Mouse (Mus musculus) Patski (cell line): Measurements from ENCODE around the gene Vps25. TPM values are rescaled to one million over a fixed set of nuclear protein-coding genes. Genes with fewer than 3 reads are reported as not detected.

Experiments
- ATAC-seq: fragments of 100-300 bp; one replicate; pipeline ENCODE4 v1.8.0; 2021
- CTCF ChIA-PET: fragments of 350-600 bp; sonication (Branson Sonifier 250); formaldehyde crosslinking; loops from one replicate; lab custom pipeline; 2022; ENCODE audit warnings: inconsistent platforms; lab: Charles Lee
- POLR2A ChIA-PET: fragments of 350-600 bp; sonication (Branson Sonifier 250); formaldehyde crosslinking; loops from one replicate; lab custom pipeline; 2022; ENCODE audit warnings: antibody characterized with exemption, inconsistent platforms; lab: Charles Lee
- DNase-seq: peaks from one replicate; pipeline ENCODE4 v3.0.0-alpha.2; 2011; ENCODE audit warnings: low read depth, low spot score
- H3K27me3 ChIP-seq: fragments of 371-371 bp; one replicate; pipeline ENCODE4 v1.5.1; 2021
- CTCF ChIP-seq: fragments of 100-300 bp; IDR thresholded peaks from one replicate; pipeline ENCODE4 v1.5.1; 2021
- in situ Hi-C: fragments of 300-500 bp; cut with MboI; formaldehyde crosslinking; loops from 3 replicates; pipeline ENCODE4 v1.11.1; 2018; ENCODE audit warnings: low pct_unique_long_range_greater_than_20kb, mixed read lengths
- polyA plus RNA-seq: library from polyadenylated mRNA; unstranded; gene quantifications from one replicate; pipeline ENCODE4 v1.2.3, GENCODE M21; 2021

Gene Vps25
- polyA plus RNA-seq, 1 experiment from 2014 or later: 104 TPM

DNA sequence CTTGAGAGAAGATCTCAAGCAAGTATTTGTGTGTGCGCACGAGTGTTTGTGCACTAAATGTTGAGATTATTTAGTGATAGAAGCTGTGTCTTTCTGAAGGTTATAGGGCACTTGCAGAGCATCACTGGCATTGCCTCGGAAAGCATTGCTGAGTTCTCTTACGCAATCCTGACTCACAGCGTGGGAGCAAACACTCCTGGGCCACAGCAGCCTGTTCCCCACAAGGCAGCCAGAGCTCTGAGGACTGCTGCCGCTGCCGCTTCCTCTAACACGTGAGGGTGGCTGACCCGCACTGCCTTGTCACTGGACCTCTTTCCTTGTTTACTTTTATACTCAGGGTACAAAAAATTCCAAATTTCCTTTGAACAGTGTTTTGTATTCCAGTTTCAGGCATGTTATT, 33.8 kb downstream of the Vps25 start:
- in situ Hi-C loops: no loop called here
- H3K27me3 ChIP-seq: no peaks in the 10 kb centered on the region
- ATAC-seq: no peak
- CTCF ChIA-PET: no interaction called here
- no peak for TF ChIP-seq CTCF
- DNase-seq: peak; percentile 13
- POLR2A ChIA-PET: interaction anchor here (1.2 kb wide), 1 partner anchor 9 kb away, joined by 3 read pairs; the partner anchor contains the start of genes Cntd1 and Coa3

DNA sequence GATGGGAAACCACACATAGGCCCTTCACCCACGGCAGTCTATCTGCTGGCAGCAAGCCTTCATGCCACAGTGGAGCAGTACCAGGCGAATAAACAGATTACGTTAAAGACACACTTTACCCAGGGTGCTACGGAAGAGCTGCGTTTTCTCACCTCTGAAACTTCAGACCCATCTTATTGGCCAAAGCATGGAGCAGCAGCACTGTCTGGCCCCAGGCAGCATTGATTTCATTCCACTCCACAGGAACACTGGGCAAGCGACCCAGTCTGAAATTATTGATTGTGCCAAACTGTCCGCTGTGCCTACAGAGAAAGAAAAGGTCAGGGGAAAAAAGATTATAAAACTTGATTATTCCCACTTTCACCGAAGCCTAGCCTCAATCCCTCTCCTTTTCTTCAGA, 37.7 kb downstream of the Vps25 start:
- DNase-seq (no peak), ATAC-seq (no peak)
- in situ Hi-C loops: no loop called here
- TF ChIP-seq CTCF: no peak
- CTCF ChIA-PET: interaction anchor here (1.6 to 2.6 kb wide), 2 partner anchors 10 to 12 kb away, joined by 6 to 10 read pairs; partner anchors contain the start of genes Becn1, Cntd1 and Coa3
- POLR2A ChIA-PET: no interaction called here
- H3K27me3 ChIP-seq: no peaks in the 10 kb centered on the region

DNA sequence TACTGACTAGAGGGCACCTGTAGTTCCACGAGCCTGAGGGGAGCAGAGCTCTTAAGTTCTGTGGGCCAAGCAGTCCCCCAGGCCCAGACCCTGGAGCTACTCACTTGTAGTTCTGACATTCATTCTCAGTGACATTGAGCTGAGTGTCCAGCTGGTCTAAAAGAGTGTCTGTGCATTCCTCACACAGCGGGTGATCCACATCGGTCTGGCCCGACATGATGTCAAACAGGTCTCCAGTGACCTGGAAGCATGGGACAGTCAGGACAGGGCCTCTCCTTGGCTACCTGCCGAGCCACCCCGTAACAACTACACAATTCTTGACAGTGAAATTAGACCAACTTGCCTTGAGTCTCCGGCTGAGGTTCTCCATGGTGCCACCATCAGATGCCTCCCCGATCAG, 41.7 kb downstream of the Vps25 start:
- CTCF ChIA-PET: interaction anchor here (1.0 kb wide), 1 partner anchor 16 kb away, joined by 3 read pairs; the partner anchor contains the start of genes Cntd1 and Coa3
- POLR2A ChIA-PET: interaction anchor here (1.5 kb wide), 1 partner anchor 10 kb away, joined by 3 read pairs; no protein-coding TSS in a partner anchor
- in situ Hi-C loops: no loop called here
- ATAC-seq: no peak
- no peaks in the 10 kb centered on the region for H3K27me3 ChIP-seq
- no peak for TF ChIP-seq CTCF
- DNase-seq: no peak

DNA sequence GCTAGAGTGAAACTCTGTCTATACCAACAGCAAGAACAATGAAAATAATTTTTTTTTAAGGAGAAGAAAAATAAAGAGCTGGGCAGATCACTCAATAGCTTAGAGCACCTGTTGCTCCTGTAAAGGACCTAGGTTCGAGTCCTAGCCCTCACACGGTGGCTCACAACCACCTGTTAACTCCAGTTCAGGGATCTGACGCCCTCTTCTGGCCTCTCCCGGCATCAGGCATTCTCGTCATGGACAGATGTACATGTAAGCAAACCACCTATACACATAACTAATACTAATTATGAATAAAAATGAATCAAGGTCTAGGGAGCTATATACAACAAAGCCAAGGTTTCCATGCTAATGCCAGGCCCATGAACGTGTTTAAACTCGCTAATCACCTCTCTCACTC, 47.4 kb downstream of the Vps25 start:
- ChIA-PET CTCF (interaction anchor here (1.4 to 3.4 kb wide), 9 partner anchors 10 to 124 kb away, joined by 3 to 33 read pairs (median 10); partner anchors contain the start of genes Cntd1, Coa3, Vps25 and Wnk4), POLR2A (interaction anchor here (0.9 to 2.4 kb wide), 4 partner anchors 40 to 97 kb away, joined by 3 to 17 read pairs (median 6); partner anchors contain the start of genes Vps25 and Wnk4)
- H3K27me3 ChIP-seq: peaks cover 6% of the 10 kb centered on the region
- peak; percentile 71 for TF ChIP-seq CTCF
- DNase-seq (no peak), ATAC-seq (no peak)
- in situ Hi-C loops: loop anchor here (5.0 kb wide), 2 partner anchors 49 to 84 kb away; partner anchors contain the start of gene Vps25

DNA sequence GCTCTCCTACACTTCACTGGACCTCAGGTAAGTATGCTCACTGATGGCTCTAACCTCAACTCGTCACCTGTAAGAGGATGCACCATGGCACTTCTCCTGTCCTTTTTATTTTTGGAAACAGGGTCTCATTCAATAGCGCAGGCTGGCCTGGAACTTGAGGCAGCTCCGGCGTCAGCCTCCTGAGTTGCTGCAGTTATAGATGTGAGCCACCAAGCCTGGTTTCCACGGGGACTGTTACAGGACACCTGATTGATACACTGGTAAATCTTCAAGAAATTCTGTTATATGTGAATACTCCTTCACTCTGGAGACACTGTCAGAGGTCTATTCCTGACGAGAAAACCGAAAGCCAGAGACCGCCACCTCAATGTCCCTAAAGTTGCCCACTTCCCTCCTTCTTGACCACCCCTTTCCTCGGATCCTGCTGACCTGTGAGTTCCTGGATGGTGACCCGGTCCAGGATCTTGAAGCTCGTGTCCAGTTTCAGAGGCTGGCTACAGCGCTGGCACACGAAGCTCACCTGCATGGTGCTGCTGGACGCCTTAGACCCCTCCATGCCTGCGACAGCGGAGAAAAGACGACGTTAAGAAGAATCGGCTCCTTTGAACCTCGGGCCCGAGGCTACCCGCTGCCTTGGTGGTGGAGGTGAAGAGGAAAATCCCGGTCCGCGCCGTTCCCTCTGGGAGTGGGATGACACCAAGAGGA, 47.9 kb downstream of the Vps25 start:
- H3K27me3 ChIP-seq: peaks cover 12% of the 10 kb centered on the region
- DNase-seq (no peak), ATAC-seq (peak; percentile 35)
- in situ Hi-C loops: loop anchor here (5.0 kb wide), 2 partner anchors 49 to 84 kb away; partner anchors contain the start of gene Vps25
- TF ChIP-seq CTCF: no peak
- POLR2A ChIA-PET: interaction anchor here (0.9 to 2.4 kb wide), 5 partner anchors 41 to 98 kb away, joined by 3 to 17 read pairs (median 3); partner anchors contain the start of genes Vps25 and Wnk4
- CTCF ChIA-PET: interaction anchor here (0.9 to 3.4 kb wide), 18 partner anchors 9 to 124 kb away, joined by 3 to 33 read pairs (median 6); partner anchors contain the start of genes Cntd1, Coa3, Vps25 and Wnk4

DNA sequence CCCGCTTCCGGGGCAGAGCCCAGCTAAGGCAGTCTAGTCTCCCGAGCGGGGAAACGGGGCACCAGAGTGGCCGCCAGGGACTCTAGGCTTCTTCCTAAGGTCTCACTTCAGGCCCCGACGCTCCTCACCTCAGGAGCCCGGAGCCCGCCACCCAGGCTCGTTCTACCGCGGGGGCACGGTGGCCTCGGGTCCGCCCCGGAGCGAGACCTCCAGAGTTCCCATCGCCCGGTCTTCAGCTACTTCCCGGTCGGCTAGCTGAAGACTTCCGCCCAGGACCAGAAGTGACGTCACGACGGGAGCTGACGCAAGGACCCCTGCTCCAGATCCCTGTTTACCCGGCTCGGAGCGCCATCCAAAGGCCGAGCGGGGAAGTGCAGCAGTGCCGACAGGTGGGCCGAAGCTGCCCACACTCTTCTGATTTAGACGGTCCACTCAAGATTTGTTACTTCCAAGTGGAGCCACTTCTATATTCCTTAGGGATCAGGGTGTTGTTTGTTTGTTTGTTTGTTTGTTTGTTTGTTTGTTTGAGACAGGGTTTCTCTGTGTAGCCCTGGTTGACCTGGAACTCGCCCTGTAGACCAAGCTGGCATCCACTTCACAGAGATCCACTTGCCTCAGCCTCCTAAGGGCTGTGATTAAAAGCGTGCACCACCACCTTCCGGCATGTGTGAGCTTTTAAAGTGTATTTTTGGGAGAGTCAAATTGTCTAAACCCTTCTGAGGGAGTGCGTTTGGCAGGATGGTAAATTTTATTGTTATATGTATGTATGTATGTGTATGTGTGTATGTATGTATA, 48.7 kb downstream of the Vps25 start, which contains the start of gene Becn1:
TSS of gene Becn1 (minus strand) at position 283 of the 795 bp plus-strand sequence.
- peak; percentile 99 for TF ChIP-seq CTCF
- peaks cover 18% of the 10 kb centered on the region for H3K27me3 ChIP-seq
- CTCF ChIA-PET: interaction anchor here (0.6 to 3.4 kb wide), 20 partner anchors 10 to 125 kb away, joined by 3 to 33 read pairs (median 5); partner anchors contain the start of genes Cntd1, Coa3, Ramp2 and Vps25
- DNase-seq (peak; percentile 70), ATAC-seq (peak; percentile 83)
- POLR2A ChIA-PET: interaction anchor here (0.6 to 2.4 kb wide), 5 partner anchors 42 to 67 kb away, joined by 3 to 17 read pairs (median 3); partner anchors contain the start of genes Vps25 and Wnk4
- in situ Hi-C loops: loop anchor here (5.0 kb wide), 2 partner anchors 50 to 85 kb away; partner anchors contain the start of gene Vps25

DNA sequence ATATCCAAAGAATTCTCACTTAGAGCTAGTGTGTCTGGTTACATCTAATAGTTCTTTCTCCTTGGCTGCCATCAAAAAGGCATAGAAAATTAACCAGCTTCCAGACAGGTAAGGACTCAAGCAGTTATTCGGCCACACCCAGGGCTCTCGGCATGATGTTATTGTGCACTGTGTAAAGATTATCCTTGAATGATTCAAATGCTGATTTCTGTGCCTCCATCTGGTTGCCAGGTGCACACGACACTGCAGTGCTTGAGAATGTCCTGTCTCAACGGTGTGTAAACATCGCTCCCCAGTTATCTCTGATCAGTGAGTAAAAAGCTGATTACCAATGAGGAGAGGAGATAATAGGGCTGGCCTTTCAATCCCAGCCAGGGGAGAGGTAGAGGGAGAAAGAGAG, 54.2 kb downstream of the Vps25 start:
- ChIA-PET CTCF (no interaction called here), POLR2A (no interaction called here)
- in situ Hi-C loops: no loop called here
- no peak for TF ChIP-seq CTCF
- H3K27me3 ChIP-seq: peaks cover 34% of the 10 kb centered on the region
- ATAC-seq: no peak
- DNase-seq: no peak

Other genes starting within 250 kb of the Vps25 start
- gene Atp6v0a1, start 244.3 kb upstream of the Vps25 start, polyA plus RNA-seq: 141 TPM
- gene Naglu, start 183.7 kb upstream of the Vps25 start, polyA plus RNA-seq: 46.4 TPM
- gene Hsd17b1, start 175.3 kb upstream of the Vps25 start, polyA plus RNA-seq: 0.83 TPM
- 45.7 TPM for gene Coasy, start 171.1 kb upstream of the Vps25 start, polyA plus RNA-seq
- gene Mlx, start 166.4 kb upstream of the Vps25 start, polyA plus RNA-seq: 44.5 TPM
- 20.6 TPM for gene Psmc3ip, start 158.3 kb upstream of the Vps25 start, polyA plus RNA-seq
- gene Retreg3, start 133.8 kb upstream of the Vps25 start, polyA plus RNA-seq: 72.2 TPM
- 70.2 TPM for gene Tubg1, start 133.8 kb upstream of the Vps25 start, polyA plus RNA-seq
- 3.5 TPM for gene Tubg2, start 97.8 kb upstream of the Vps25 start, polyA plus RNA-seq
- 10.8 TPM for gene Cntnap1, start 83.2 kb upstream of the Vps25 start, polyA plus RNA-seq
- gene Plekhh3, start 82.4 kb upstream of the Vps25 start, polyA plus RNA-seq: 33.3 TPM
- gene Ccr10, start 78.3 kb upstream of the Vps25 start, polyA plus RNA-seq: 0.95 TPM
- 52.0 TPM for gene Ezh1, start 27.2 kb upstream of the Vps25 start, polyA plus RNA-seq
- 27.3 TPM for gene Ramp2, start 7.7 kb upstream of the Vps25 start, polyA plus RNA-seq
- gene Wnk4, start 6.9 kb downstream of the Vps25 start, polyA plus RNA-seq: 53.9 TPM
- 1.0 TPM for gene Cntd1, start 25.3 kb downstream of the Vps25 start, polyA plus RNA-seq
- gene Coa3, start 25.4 kb downstream of the Vps25 start, polyA plus RNA-seq: 118 TPM
- gene Becn1, start 48.6 kb downstream of the Vps25 start, polyA plus RNA-seq: 203 TPM
- 101 TPM for gene Psme3, start 62.5 kb downstream of the Vps25 start, polyA plus RNA-seq
- 2.3 TPM for gene Aoc2, start 71.4 kb downstream of the Vps25 start, polyA plus RNA-seq
- 0.04 TPM for gene Aoc3, start 76.9 kb downstream of the Vps25 start, polyA plus RNA-seq
- gene G6pc, start 113.9 kb downstream of the Vps25 start, polyA plus RNA-seq: not detected
- gene Aarsd1, start 163.9 kb downstream of the Vps25 start, polyA plus RNA-seq: 47.2 TPM
- gene Gm27029, start 171.1 kb downstream of the Vps25 start, polyA plus RNA-seq: 7.6 TPM
- 26.1 TPM for gene Rundc1, start 171.4 kb downstream of the Vps25 start, polyA plus RNA-seq
- 28.1 TPM for gene Ptges3l, start 171.6 kb downstream of the Vps25 start, polyA plus RNA-seq
- gene Rpl27, start 188.6 kb downstream of the Vps25 start, polyA plus RNA-seq: 391 TPM
- gene Ifi35, start 194.7 kb downstream of the Vps25 start, polyA plus RNA-seq: 39.5 TPM
- 22.6 TPM for gene Rnd2, start 211.3 kb downstream of the Vps25 start, polyA plus RNA-seq
- 202 TPM for gene Vat1, start 212.5 kb downstream of the Vps25 start, polyA plus RNA-seq